Mouse (Mus musculus): ENCODE measurements around the gene Chrm1. TPM values are rescaled to one million over a fixed set of nuclear protein-coding genes. Genes with fewer than 3 reads are reported as not detected.

Gene Chrm1
- total and polyA plus RNA-seq, 3 experiments, result under 0.01 to 0.01 TPM; not detected in 1

- Histone ChIP-seq H3K9me3 (replicated peaks; ENCODE audit: insufficient read depth, low read length) (no peaks in the 10 kb centered on the region), H3K27ac (ENCODE audit: control insufficient read depth, low read depth, low read length) (no peak overlapping the region), H3K4me1 (ENCODE audit: control insufficient read depth in 1 of 2, insufficient read depth in 2 of 2, low read length in 2 of 2) (no peaks in the 10 kb centered on the region), H3K4me3 (ENCODE audit: control insufficient read depth in 1 of 2, insufficient read depth in 1 of 2, low read depth in 2 of 2, low read length in 2 of 2) (no peak overlapping the region), H3K9ac (ENCODE audit: control insufficient read depth, low read depth, low read length, poor library complexity, severe bottlenecking) (no peak overlapping the region), H3K36me3 (ENCODE audit: control insufficient read depth in 1 of 2, insufficient read depth in 2 of 2, low read length in 2 of 2) (no peaks in the 10 kb centered on the region), H3K79me2 (ENCODE audit: control insufficient read depth, insufficient read depth, low read length, poor library complexity) (no peaks in the 10 kb centered on the region), H3K27me3 (ENCODE audit: control insufficient read depth in 1 of 2, insufficient read depth in 2 of 2, low read length in 2 of 2) (peaks cover 0 to 3% of the 10 kb centered on the region in 2 experiments; a peak in 2 of 4 replicates)
- peak; percentile 92 for DNase-seq (ENCODE audit: low read depth, low spot score)
- peak; percentile 93 for TF ChIP-seq ZC3H11A (IDR thresholded peaks at IDR 0.05; ENCODE audit: low read depth, low read length)
- TF ChIP-seq RCOR1 (IDR thresholded peaks at IDR 0.05; ENCODE audit: low read depth, low read length), result no peak
- no peak for TF ChIP-seq TAL1 (IDR thresholded peaks at IDR 0.05; ENCODE audit: low read length)
- no peak for TF ChIP-seq CHD1 (IDR thresholded peaks at IDR 0.05; ENCODE audit: low read depth, low read length)
- TF ChIP-seq MAZ (IDR thresholded peaks at IDR 0.05; ENCODE audit: low read depth, low read length), result no peak
- TF ChIP-seq ZNF384 (IDR thresholded peaks at IDR 0.05; ENCODE audit: low read depth, low read length), result peak; percentile 98
- TF ChIP-seq NRF1 (IDR thresholded peaks at IDR 0.05; ENCODE audit: insufficient read depth, low read depth, low read length, poor library complexity, severe bottlenecking), result no peak
- peak; percentile 96 for TF ChIP-seq RAD21 (IDR thresholded peaks at IDR 0.05; ENCODE audit: low read depth, low read length)
- TF ChIP-seq MAFK (IDR thresholded peaks at IDR 0.05; ENCODE audit: borderline replicate concordance, low read depth, low read length), result no peak
- TF ChIP-seq HCFC1 (IDR thresholded peaks at IDR 0.05; ENCODE audit: low read depth, low read length), result no peak
- TF ChIP-seq MYB (IDR thresholded peaks at IDR 0.05; ENCODE audit: low read depth, low read length), result no peak
- peak; percentile 94 for TF ChIP-seq SMC3 (IDR thresholded peaks at IDR 0.05; ENCODE audit: low read depth, low read length)
- TF ChIP-seq POLR2AphosphoS5 (IDR thresholded peaks at IDR 0.05; ENCODE audit: borderline replicate concordance, low read depth, low read length), result no peak
- no peak for TF ChIP-seq ETS1 (IDR thresholded peaks at IDR 0.05; ENCODE audit: low read depth, low read length)
- TF ChIP-seq TBP (IDR thresholded peaks at IDR 0.05; ENCODE audit: low read depth, low read length), result 0 out of 2 replicates have a peak, but pooled peaks have one; percentile 15
- no peak for TF ChIP-seq ZKSCAN1 (IDR thresholded peaks at IDR 0.05; ENCODE audit: low read depth, low read length)
- no peak for TF ChIP-seq ELF1 (IDR thresholded peaks at IDR 0.05; ENCODE audit: low read depth, low read length)
- no peak for TF ChIP-seq POLR2A (IDR thresholded peaks at IDR 0.05; ENCODE audit: control insufficient read depth in 1 of 2, insufficient read depth in 1 of 2, low read depth in 1 of 2, low read length in 2 of 2, poor library complexity in 1 of 2)
- TF ChIP-seq GABPA (IDR thresholded peaks at IDR 0.05; ENCODE audit: low read depth, low read length), result no peak
- TF ChIP-seq CTCF (IDR thresholded peaks at IDR 0.05 in 2 of 3, conservative IDR thresholded peaks at IDR 0.05 in 1 of 3; ENCODE audit: control insufficient read depth in 1 of 3, insufficient read depth in 1 of 3, low read depth in 2 of 3, low read length in 3 of 3, poor library complexity in 1 of 3, severe bottlenecking in 1 of 3), result peak; percentile 65 to 97 (median 90)
- TF ChIP-seq MXI1 (IDR thresholded peaks at IDR 0.05; ENCODE audit: low read depth, low read length), result no peak
Measured at GRCm38 (mm10) chr19:8682996-8683395, 19.4 kb downstream of the Chrm1 start.

- no peak overlapping the region for H3K4me3 ChIP-seq (ENCODE audit: control insufficient read depth in 1 of 2, insufficient read depth in 1 of 2, low read depth in 2 of 2, low read length in 2 of 2)
- H3K27me3 ChIP-seq (ENCODE audit: control insufficient read depth in 1 of 2, insufficient read depth in 2 of 2, low read length in 2 of 2), result peaks cover 3 to 4% of the 10 kb centered on the region in 2 experiments; a peak in 3 of 4 replicates
- no peaks in the 10 kb centered on the region for H3K4me1 ChIP-seq (ENCODE audit: control insufficient read depth in 1 of 2, insufficient read depth in 2 of 2, low read length in 2 of 2)
- no peaks in the 10 kb centered on the region for H3K36me3 ChIP-seq (ENCODE audit: control insufficient read depth in 1 of 2, insufficient read depth in 2 of 2, low read length in 2 of 2)
- H3K79me2 ChIP-seq (ENCODE audit: control insufficient read depth, insufficient read depth, low read length, poor library complexity), result no peaks in the 10 kb centered on the region
- no peak overlapping the region for H3K9ac ChIP-seq (ENCODE audit: control insufficient read depth, low read depth, low read length, poor library complexity, severe bottlenecking)
- DNase-seq (ENCODE audit: low read depth, low spot score), result no peak
- H3K9me3 ChIP-seq (replicated peaks; ENCODE audit: insufficient read depth, low read length), result no peaks in the 10 kb centered on the region
- no peak for TF ChIP-seq RCOR1 (IDR thresholded peaks at IDR 0.05; ENCODE audit: low read depth, low read length)
- no peak for TF ChIP-seq ZMIZ1 (IDR thresholded peaks at IDR 0.05; ENCODE audit: low read depth, low read length)
- no peak for TF ChIP-seq TBP (IDR thresholded peaks at IDR 0.05; ENCODE audit: low read depth, low read length)
- no peak for TF ChIP-seq MEF2A (IDR thresholded peaks at IDR 0.05; ENCODE audit: extremely low read depth, insufficient replicate concordance, low read depth, low read length, poor library complexity, severe bottlenecking)
- TF ChIP-seq GATA1 (IDR thresholded peaks at IDR 0.05; ENCODE audit: low read depth, low read length), result no peak
- no peak for TF ChIP-seq ZNF384 (IDR thresholded peaks at IDR 0.05; ENCODE audit: low read depth, low read length)
- no peak for TF ChIP-seq KAT2A (conservative IDR thresholded peaks at IDR 0.05; ENCODE audit: low read depth, low read length)
- no peak for TF ChIP-seq ZC3H11A (IDR thresholded peaks at IDR 0.05; ENCODE audit: low read depth, low read length)
- no peak for TF ChIP-seq HCFC1 (IDR thresholded peaks at IDR 0.05; ENCODE audit: low read depth, low read length)
- TF ChIP-seq TCF12 (IDR thresholded peaks at IDR 0.05; ENCODE audit: low read depth, low read length), result no peak
- TF ChIP-seq CHD1 (IDR thresholded peaks at IDR 0.05; ENCODE audit: low read depth, low read length), result no peak
- no peak for TF ChIP-seq BHLHE40 (IDR thresholded peaks at IDR 0.05; ENCODE audit: borderline replicate concordance, low read depth, low read length)
- TF ChIP-seq RAD21 (IDR thresholded peaks at IDR 0.05; ENCODE audit: low read depth, low read length), result no peak
- no peak overlapping the region for H3K27ac ChIP-seq (ENCODE audit: control insufficient read depth, low read depth, low read length)
Measured at GRCm38 (mm10) chr19:8683627-8684026, 20.0 kb downstream of the Chrm1 start.

Measured in MEL (cell line).